Mouse (Mus musculus) kidney, postnatal 10 days (tissue): Measurements from ENCODE around the gene Ppm1h.

Experiments
- DNase-seq: peaks from one replicate; pipeline ENCODE4 v3.0.0; 2021; ENCODE audit warnings: mixed read lengths

Gene Ppm1h

DNA sequence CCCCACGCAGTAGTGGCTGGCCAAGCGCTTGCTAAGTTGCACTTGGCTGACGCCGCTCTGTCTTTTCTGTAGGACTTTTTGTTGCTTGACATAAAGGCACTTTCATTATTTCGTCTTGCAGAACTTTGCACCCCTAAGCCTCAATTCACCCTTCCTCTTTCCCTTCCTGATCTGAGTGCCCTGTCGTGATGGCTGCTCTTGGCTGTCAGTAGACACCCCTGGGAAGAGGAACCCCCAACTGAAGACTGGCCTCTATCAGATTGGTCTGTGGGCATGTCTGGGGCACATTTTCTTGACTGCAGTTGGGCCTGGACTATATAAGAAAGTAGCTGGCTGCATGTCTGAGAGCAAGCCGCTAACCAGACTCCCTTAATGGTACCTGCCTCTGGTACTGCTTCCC is 95.6 kb downstream of the Ppm1h start:
- DNase-seq: no peak

DNA sequence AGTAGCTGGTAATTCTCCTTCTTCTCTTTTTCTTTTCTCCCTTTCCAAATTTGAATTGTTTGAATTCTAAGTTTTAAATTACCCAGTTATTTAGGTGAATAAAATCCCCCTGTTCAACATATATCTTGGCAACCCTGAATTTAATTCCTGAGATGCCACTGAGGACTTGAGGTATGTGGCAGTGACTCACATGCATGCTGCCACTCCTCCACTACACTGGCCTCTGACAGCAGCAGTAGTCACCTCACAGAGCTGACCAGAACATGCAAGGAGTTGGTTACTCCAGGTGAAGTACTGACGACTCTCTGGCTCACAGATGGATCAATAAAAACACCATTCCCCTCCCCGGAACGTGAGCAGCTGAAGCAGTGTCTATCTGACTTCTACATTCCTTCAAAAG is 98.9 kb downstream of the Ppm1h start:
- DNase-seq: no peak

DNA sequence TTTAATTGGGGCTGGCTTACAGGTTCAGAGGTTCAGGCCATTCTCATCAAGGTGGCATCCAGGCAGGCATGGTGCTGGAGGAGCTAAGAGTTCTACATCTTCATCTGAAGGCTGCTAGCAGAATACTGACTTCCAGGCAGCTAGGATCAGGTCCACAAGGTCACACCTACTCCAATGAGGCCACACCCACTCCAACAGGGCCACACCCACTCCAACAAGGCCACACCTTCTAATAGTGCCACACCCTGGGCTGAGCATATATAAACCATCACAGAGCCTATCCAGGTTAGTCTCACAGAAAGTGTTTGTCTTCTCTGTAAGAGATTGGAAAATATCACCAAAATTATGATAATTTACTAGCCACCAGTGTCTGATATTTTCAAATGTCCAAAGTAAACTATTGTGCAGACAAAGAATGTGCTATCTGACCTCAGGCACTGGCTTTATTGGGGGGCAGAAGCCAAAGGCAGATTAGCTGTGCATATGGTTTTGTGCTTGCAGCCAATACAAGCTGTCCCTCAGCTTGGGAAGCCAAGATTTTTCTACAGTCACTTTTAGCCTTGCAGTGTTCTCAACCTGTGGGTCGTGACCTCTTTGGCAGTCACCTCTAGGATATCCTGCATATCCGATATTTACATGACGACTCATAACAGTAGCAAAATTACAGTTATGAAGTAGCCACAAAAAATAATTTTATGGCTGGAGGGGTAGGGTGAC is 99.5 kb downstream of the Ppm1h start:
- DNase-seq: no peak

DNA sequence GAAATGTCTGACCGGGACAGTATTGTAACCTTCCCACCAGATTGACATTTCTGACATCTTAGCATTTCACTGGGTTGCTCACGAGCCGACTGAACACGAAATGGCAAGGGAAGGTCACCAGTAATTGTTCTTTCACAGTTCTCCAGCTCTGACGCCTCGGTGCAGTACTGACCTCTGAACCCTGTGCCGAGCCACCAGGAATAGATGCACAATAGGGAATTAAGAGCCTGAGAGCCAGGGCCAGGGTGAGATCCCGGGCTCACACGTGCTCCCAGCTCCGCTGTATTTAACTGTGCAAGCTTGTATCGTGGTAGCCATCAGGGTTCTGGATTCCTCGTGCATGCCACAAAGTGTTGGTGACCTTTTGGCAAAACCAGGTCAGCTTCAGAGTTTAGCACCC is 100.8 kb downstream of the Ppm1h start:
- DNase-seq: no peak

DNA sequence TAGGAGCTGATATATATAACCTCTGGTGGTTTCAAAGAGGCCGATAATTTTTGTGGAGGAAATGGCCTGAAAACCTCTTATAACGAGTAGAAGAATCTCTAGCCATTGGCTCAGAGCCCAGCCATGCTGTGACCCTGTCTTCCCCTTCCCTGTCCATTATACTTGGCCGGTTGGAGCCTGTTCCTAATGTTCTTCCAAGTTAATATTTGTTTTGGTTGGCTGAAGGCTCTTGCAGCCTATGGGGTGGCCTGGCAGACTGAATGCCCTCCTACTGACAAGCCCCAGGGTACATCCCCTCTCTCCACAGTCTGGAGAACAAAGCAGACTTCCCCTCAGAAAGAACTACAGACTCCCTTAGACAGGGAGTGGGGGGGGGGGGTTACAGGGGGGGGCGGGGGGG is 104.2 kb downstream of the Ppm1h start:
- peak; percentile 94 for DNase-seq

DNA sequence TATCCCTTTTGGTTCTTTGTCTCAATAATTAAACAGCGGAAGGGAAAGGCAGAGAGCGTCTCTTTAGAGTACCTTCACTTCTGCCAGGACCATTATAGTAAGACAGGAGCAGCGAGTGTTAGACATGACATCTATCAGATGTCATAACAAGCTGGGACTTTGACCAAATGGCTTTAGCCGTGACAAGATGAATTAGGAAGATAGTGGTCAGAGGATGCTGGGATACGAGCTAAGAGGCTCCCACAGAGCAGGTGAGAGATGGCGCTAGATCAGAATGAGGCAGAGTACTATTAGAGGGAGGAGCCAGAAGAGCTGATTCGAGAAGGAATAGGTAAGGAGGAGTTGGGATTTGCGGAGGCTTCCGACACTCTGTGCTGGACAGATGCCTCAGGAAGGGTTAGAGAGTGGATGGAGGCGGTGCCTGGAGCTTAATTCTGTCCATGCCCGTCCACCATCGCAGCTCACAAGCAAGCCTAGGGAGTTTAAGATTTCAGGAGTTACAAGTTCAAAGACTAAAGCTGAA is 111.1 kb downstream of the Ppm1h start:
- no peak for DNase-seq

DNA sequence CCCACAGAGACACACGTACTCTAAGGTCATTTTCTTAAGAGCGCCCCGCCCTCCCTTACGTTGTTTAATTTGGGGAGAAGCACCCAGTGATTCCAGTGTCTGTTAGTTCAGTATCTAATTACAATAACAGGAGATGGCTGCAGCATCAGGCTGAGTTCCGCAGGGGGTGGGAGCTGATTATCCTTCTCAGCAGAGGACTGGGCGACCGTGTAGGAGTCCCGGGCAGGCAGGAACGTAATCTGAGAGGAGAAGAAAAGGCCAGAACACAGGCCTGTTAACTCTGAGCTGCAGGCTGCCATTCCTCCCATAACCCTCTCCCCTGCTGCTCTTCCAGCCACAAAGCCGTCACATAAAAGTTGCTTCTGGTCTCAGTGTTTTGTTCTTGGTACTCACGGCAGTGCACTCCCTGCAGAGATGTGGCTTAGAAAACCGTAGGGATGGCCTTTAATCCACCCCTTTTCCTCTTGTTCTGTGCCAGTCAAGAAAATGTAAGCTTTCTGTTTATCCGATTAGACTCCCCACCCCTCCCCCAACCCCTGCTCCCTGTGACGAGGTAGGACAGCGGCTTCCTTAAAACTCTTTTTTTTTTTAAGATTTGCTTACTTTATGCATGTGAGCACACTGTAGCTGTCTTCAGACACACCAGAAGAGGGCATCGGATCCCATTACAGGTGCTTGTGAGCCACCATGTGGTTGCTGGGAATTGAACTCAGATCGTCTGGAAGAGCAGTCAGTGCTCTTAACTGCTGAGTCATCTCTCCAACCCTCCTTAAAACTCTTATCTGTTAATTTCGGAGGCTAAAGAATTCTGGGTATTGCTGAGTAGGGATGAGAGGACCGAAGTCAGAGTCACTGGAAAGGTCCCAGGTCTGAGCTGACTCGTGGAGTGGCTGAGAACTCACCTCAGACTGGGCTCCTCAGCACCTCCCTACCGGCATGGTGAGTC is 113.7 kb downstream of the Ppm1h start:
- DNase-seq: peak; percentile 47

DNA sequence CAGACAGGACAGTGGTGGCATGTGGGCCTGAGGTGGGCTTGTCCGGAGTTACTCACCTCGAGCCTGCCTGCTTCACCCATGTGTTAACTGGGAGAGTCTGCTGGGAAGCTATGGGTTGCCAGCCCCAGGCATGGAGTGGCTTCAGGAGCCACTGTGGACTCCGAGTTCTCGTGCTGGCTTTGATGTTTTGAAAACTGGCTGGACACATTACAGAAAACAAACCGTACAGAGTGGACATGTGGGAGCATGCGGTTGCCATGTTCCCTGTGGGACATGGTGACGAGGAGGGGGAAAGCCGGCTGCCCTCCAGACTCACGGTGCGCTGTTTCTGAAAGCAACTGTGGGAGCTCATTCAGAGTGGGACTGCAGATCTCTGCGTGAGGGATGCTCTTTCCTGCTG is 114.6 kb downstream of the Ppm1h start:
- no peak for DNase-seq

DNA sequence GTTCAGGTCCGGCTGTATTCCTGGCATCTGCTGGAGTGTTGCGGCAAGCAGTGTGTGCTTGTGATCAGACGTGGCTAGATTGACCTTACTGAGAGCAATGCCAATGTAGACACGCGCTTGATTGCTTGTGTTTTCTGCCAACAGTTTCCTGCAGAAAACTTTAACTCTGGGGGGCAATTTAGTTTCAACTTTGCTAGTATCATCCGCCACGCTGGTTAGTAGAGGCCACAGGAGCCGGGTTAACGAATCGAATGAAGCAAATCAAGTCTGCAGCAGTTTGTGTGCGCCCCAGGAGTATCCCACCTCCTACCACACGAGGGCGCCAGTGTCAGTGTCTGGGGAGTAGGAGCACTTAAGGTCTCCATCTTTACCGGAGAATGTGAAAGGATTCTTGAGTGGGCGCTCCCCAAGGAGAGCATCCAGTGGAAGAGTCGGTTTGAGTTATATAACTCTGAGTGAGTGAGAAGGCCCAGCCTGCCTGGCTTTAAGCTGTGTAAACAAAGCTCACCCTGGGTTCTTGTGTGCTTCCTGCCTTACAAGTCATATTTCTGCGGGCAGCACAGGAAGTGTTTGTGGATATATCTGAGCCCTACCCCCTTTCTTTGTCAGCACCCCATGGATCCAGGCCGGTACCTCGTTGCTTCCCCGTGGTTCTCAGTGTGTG is 115.8 kb downstream of the Ppm1h start:
- DNase-seq: peak; percentile 84

DNA sequence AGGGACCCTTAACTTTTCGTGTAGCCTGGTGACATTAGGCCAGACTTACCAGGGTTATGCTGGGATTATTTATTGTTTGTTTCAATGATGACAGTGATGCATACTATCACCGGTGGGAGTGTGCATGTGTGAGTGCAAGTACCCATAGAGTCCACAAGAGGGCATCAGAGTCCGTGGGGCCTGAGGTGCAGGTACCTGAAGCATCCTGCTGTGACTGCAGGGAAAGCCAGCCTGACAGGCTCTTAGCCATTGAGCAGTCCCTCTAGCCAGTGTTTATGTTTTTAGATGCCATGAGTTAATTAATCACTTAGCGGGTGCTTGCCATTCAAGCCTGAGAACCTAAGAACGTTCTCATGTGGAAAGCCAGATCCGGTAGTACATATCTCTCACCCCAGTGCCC is 119.4 kb downstream of the Ppm1h start:
- no peak for DNase-seq

DNA sequence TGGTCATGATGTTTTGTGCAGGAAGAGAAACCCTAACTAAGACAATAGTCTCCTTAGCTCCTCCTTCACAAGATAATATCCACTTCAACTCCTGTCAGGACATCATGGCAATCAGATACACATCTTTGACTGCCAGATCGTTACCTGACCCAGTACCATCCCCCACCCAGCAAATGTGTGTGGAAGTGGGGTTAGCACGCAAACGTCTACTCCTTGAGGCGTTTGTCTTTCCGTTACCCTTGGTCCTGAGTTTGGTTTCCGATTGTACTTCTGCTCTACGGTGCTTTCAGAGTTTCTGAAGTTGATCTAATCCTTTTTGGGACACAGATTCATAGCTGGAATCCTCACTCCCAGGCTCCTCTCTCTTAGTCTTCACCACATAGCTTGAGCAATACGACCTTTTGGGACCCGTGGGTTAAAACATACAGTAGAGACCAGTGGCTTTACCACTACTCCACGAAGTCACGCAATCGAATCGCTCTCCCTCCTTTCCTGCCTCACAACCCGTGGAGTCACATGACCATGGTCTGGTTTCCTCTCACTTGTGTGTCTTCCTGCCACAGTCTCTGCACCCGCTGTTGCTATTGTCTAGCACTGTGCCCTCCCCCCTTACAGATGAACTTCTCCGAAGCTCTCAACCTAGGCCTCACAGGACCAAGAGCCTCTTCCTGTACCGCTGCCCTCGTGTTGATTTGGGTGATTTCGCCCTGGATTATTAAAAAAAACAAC is 121.6 kb downstream of the Ppm1h start:
- DNase-seq: no peak

DNA sequence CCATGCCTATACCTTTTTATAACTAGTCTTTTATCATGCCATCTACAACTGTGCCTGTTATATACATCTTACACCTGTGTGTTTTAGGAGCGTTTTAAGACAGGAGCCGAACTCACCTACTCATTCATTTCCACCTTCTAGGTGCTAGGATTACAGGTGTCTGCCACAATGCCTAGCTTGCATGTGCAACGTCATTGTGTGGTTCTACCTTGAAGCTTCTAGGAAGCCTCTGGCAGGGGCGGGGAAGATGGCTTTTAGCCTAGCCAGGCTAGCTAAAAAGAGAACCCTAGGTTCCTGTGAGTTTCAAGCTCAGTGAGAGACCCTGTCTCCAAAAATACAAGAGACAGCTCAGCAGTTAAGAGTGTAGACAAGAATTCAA is 122.2 kb downstream of the Ppm1h start:
- DNase-seq: no peak

DNA sequence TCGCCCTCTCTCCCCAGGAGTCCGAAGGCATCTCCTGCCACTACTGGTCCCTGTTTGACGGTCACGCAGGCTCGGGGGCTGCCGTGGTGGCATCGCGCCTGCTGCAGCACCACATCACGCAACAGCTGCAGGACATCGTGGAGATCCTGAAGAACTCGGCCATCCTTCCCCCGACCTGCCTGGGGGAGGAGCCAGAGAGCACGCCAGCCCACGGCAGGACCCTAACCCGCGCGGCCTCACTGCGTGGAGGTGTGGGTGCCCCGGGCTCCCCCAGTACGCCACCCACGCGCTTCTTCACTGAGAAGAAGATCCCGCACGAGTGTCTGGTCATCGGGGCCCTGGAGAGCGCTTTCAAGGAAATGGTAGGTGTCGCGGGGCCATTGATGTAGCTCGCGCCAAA is 123.7 kb downstream of the Ppm1h start:
- peak; percentile 35 for DNase-seq

DNA sequence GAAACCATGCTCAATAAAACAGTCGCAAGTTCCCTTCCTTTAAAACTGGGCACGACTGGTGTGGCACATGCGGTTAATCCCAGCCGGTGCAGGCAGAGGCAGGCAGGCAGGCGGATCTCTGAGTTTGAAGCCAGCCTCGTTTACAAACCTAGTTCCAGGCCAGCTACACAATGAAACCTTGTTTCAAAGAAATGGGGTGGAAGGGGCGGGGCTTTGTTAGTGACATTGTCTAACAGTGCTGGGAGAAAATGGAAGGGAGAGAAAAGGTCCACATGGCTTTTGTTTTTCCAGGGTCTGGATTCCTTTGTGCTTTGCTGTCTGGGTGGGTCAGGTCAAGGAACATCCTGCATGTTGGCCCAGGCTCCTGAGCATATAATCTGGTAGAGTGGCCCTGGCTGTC is 124.3 kb downstream of the Ppm1h start:
- no peak for DNase-seq

DNA sequence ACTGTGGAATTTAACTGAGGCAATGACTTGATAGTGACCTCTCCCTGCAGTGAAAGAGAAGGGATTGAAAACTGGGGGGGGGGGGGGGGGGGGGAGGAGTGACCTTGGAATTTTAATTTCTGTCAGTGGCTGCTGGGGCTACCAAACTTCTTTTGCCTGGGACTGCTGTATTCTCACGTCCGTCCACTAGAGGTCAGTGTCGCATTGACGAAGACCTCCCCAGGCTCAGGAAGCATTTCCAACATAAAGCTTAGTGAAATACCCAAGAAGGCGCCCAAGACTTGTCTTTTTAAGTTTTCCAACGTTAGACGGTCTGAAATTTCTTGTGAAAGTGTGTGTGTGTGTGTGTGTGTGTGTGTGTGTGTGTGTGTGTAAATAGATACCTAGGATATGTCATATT is 125.3 kb downstream of the Ppm1h start:
- DNase-seq: peak; percentile 90

DNA sequence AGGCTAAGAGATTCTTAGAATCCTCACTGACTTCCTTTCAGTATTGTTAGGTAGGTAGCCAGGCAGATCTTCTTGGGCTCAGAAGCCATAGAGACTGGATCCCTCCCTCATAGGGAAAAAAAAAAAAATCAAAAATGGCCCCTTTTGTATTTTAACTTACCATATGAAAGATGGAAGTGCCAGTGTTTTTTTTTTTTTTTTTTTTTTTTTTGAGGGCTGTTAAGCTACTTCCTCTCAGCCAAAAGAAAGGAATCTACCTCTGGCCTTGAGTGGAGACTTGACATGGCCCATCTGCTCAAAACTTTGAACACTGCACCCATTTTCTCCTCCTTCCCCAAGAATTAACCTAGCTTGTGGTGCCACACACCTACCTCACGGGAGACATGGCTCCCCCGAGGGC is 127.3 kb downstream of the Ppm1h start:
- no peak for DNase-seq

DNA sequence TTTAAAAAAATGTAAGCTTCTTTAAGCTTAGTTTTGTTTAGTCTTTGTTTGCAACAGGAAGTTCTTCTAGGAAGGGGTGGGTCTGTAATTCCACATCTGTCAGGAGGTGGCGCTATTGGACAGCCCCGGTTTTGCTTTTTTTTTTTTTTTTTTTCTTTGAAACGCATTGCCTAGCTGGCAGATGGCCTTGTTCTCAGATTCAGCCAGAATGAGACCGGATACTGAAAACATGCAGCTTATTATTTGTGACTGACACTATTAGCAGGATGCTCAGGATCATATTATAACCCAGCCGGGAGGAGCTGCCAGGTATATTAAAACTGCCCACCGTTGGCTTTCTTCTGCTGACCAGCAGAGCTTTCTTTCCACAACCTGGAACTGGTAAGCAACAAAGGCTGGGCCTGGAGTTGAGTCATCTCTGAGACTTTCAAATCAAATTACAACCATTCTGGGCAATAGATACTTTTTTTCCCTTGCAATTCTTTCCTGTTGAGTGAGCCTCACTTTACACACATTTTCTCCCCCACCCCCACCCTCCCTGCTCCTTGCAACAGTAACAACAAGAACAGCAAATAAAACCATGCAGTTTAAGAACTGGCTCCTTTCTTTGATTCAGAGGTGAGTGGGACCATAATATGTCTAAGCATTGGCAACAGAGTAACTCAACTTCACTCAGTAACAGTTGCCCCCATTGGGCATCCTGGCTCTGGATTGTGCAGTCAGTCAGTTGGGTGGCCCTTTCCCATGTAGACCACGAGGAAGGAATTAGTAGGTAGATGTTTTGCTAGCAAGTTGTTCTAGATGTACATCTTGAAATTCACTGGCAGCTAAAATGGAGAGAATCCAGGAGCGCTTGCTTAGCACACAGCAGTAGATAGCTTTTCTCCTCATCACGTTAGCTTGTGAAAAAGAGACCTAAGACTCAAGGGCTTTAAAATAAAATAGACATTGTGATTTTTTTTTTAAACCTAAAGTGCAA is 128.9 kb downstream of the Ppm1h start:
- peak; percentile 89 for DNase-seq

DNA sequence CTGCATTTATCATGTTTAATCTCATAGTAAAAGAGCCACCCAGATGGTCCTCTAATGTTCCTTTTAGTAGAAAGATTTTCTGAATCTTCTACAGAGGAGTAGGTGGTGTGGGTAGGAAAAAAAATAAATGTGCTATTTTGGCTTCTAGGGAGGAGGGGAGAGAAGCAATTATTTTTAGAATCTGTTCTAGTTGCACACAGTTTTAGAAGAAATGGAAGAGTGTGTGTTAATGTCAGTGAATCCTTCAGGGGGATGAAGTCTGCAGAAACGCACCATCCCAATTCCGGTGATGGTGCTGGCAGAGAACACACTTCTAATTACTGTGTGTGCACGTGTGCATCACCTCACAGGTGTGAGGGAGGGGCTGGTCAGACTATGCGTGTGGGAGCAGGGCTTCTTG is 129.6 kb downstream of the Ppm1h start:
- DNase-seq: no peak

DNA sequence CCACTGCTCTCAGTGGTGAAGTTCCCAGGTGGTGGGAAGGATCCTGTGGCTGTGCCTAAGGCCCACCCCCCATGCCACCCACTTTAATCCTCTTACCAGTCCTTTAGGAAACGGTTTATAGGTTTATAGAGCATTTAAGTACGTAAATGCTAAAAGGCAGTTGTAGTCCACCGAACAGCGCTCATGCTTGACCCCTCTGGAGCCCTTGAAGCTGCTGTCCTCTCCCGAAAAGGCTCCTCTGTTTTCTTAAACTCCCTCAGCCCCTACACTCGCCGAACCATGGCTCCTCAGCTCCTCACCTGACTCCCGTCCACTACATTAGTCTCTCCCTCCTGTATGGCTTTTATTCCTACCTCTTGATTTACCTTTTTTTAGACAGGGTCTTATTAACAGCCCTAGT is 131.3 kb downstream of the Ppm1h start:
- no peak for DNase-seq

DNA sequence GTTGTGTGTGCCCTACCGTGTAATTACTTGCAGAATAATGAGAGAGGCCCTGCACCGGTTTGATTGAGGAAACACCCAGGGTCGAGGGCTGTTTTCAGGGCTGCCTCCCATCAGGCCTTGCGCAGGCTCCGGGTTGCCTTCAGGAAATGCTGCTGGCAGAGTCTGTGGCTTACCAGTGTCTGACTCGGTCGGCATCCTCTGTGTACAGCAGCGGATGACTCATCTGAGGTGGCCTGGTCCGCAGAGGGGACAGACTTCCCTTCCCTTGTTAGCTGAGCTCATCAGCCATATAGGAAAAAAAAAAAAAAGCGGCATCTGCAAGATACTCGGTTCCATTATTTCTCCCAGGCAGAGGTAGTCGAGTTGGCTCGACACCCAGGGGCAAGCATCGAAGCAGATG is 136.5 kb downstream of the Ppm1h start:
- DNase-seq: peak; percentile 71

DNA sequence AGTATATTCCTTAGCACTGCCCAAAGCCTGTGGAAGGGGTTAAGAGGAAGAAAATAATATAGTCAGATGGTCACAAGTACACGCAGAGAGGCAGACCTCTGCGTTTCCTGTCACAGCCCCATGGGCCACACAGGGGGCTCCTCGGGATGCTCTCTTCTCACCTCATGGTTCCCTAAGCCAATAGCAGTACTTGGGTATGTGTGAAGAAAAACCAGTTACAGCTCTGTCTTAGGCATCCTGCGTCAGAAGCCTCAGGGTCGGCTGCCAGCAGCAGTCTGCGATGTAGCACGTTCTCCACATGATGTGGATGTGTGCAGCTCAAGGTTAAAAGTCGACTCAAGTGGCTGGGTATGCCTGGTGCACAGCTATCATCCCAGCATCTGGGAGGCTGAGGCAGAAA is 139.2 kb downstream of the Ppm1h start:
- DNase-seq: no peak

DNA sequence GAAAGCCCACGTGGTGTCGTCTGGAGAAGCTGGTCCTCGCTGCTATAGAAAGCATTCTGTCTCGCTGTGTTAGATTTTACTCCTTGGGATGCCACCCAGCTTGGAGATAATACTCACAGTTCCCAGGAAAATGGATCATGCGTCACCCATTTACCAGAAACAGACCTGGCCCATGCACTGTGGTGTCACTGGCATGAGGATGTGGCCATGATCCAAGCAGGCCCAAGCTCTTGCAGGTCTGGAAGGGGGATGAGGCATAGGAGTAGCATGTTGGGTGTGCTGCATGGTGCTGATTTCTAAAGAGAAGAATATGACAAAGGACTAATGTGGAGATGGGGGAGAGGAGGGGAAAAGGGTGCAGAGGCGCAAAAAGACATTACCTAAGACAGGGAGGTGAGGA is 141.2 kb downstream of the Ppm1h start:
- DNase-seq: no peak
